In genomic region chr2:112378973-112379898, GRCm38 (mm10) we compare ENCODE assay signal across 8 mouse cellular contexts. TPM values are rescaled to one million over a fixed set of nuclear protein-coding genes. Genes with fewer than 3 reads are reported as not detected.
DNase-seq lines count a peak whose midpoint lies in the region; ATAC-seq and TF ChIP-seq lines count a peak whose summit lies in the region.

Gene Katnbl1, plus strand, starts transcription at chr2:112379211.

- peaks cover 59% of the 10 kb centered on the region for H3K4me1 ChIP-seq in E14TG2a.4 (replicated peaks; ENCODE audit: low read depth, low read length)
- peaks cover 16% of the 10 kb centered on the region for H3K4me1 ChIP-seq in forebrain, embryonic 13.5 days
- H3K4me1 ChIP-seq in neural tube, embryonic 15.5 days, result peaks cover 18% of the 10 kb centered on the region

- ATAC-seq in forebrain, embryonic 13.5 days, result peak; percentile 100
- peak; percentile 99 for ATAC-seq in neural tube, embryonic 15.5 days (ENCODE audit: low FRiP score)

- TF ChIP-seq CTCF in E14TG2a.4 (conservative IDR thresholded peaks at IDR 0.05; ENCODE audit: low read length), result peak; percentile 24

- peak within 1 kb of the TSS; percentile 96 for H3K9ac ChIP-seq in forebrain, embryonic 13.5 days
- H3K9ac ChIP-seq in neural tube, embryonic 15.5 days (replicated peaks), result peak within 1 kb of the TSS; percentile 96

- DNase-seq in c-Kit-positive CD71-positive TER-119-positive erythroid progenitor cells, embryonic 14.5 days (ENCODE audit: low spot score), result peak; percentile 94
- peak; percentile 98 for DNase-seq in heart, postnatal 14 days
- peak; percentile 91 for DNase-seq in layer of hippocampus, adult 11-12 months (ENCODE audit: low spot score)
- peak; percentile 90 to 94 for DNase-seq in lung, adult 18-20 months
- peak; percentile 91 for DNase-seq in testis, postnatal 14 days (ENCODE audit: low spot score)

- intact Hi-C loops in heart, postnatal 14 days (cut with DNase I), result loop anchor here (2.0 to 10.0 kb wide), 3 partner anchors 76 to 386 kb away; partner anchors contain the start of genes Chrm5 and Emc7

- H3K9me3 ChIP-seq in E14TG2a.4 (ENCODE audit: low read length), result no peaks in the 10 kb centered on the region
- H3K9me3 ChIP-seq in forebrain, embryonic 13.5 days (replicated peaks), result no peaks in the 10 kb centered on the region
- no peaks in the 10 kb centered on the region for H3K9me3 ChIP-seq in neural tube, embryonic 15.5 days (replicated peaks)

- peak within 1 kb of the TSS; percentile 88 for H3K27ac ChIP-seq in forebrain, embryonic 13.5 days
- H3K27ac ChIP-seq in neural tube, embryonic 15.5 days (replicated peaks), result peak within 1 kb of the TSS; percentile 87

- H3K4me2 ChIP-seq in forebrain, embryonic 13.5 days, result peak within 1 kb of the TSS; percentile 71
- H3K4me2 ChIP-seq in neural tube, embryonic 15.5 days, result peak within 1 kb of the TSS; percentile 62

- H3K4me3 ChIP-seq in E14TG2a.4 (replicated peaks; ENCODE audit: low read length), result peak within 1 kb of the TSS; percentile 85
- peak within 1 kb of the TSS; percentile 92 for H3K4me3 ChIP-seq in forebrain, embryonic 13.5 days
- H3K4me3 ChIP-seq in neural tube, embryonic 15.5 days (replicated peaks), result peak within 1 kb of the TSS; percentile 94

- WGBS in forebrain, embryonic 13.5 days, result under 1% methylated on average over 71 of the region's 72 CpGs
- under 1% methylated on average over 63 of the region's 72 CpGs for WGBS in neural tube, embryonic 15.5 days

- H3K27me3 ChIP-seq in E14TG2a.4 (ENCODE audit: insufficient read depth, low read length), result no peaks in the 10 kb centered on the region
- H3K27me3 ChIP-seq in forebrain, embryonic 13.5 days, result 0 out of 2 replicates have a peak, but pooled peaks cover 3% of the 10 kb centered on the region
- peaks cover 5% of the 10 kb centered on the region; the same call in 1 of the 2 replicates for H3K27me3 ChIP-seq in neural tube, embryonic 15.5 days (replicated peaks)

- peaks cover 17% of the 10 kb centered on the region for H3K36me3 ChIP-seq in E14TG2a.4 (ENCODE audit: insufficient read depth, low read length)
- no peaks in the 10 kb centered on the region for H3K36me3 ChIP-seq in forebrain, embryonic 13.5 days (ENCODE audit: poor library complexity, severe bottlenecking)
- no peaks in the 10 kb centered on the region for H3K36me3 ChIP-seq in neural tube, embryonic 15.5 days

RNA-seq across cellular contexts. Expression of gene Katnbl1, which starts in this region (rescaled TPM):
- 46.2 and 47.6 TPM in 2 replicates for polyA plus RNA-seq in forebrain, embryonic 13.5 days (2015; fragmentation: Nextera tagmentation; extraction: Ambion mirVana)
- total RNA-seq in heart, postnatal 14 days (2021), result 1 to 10 TPM; 7.3 to 7.6 TPM
- polyA plus RNA-seq in neural tube, embryonic 15.5 days (2015; fragmentation: Nextera tagmentation; extraction: Ambion mirVana), result 29.8 and 32.2 TPM in 2 replicates

Comparison
In these comparisons a context has a peak if more than half of its experiments do, and no peak if none do; other contexts are left out.
1. Peak in every context shown above with its lines: DNase-seq, ATAC-seq, H3K4me3 ChIP-seq and H3K27ac ChIP-seq.